Mouse (Mus musculus) embryonic facial prominence, embryonic 14.5 days (tissue): ENCODE results near the gene Riiad1. TPM values are rescaled to one million over a fixed set of nuclear protein-coding genes. Genes with fewer than 3 reads are reported as not detected.

Source experiments
- ATAC-seq: fragments of 200-750 bp; cut with Nextera tagmentation; 2 replicates; pipeline ENCODE4 v1.8.0; 2017; ENCODE audit warnings: low read depth, moderate number of reproducible peaks, moderate TSS enrichment
- DNase-seq: peaks from one replicate; pipeline ENCODE4 v3.0.0-alpha.2; 2015; ENCODE audit warnings: low spot score
- H3K27ac ChIP-seq: fragments of 300-500 bp; sonication (generic); replicated peaks from 2 replicates; pipeline ENCODE4 v1.5.1; 2014; ENCODE audit warnings: low read depth, mild to moderate bottlenecking, low read length, moderate library complexity
- H3K27me3 ChIP-seq: fragments of 300-500 bp; sonication (generic); replicated peaks from 2 replicates; pipeline ENCODE4 v1.6.1; 2014; ENCODE audit warnings: low read length; ENCODE audit not compliant: control insufficient read depth, insufficient read depth
- H3K36me3 ChIP-seq: fragments of 300-500 bp; sonication (generic); 2 replicates; pipeline ENCODE4 v1.6.1; 2014; ENCODE audit warnings: low read length, mixed read lengths; ENCODE audit not compliant: control insufficient read depth, insufficient read depth
- H3K4me1 ChIP-seq: fragments of 300-500 bp; sonication (generic); 2 replicates; pipeline ENCODE4 v1.6.1; 2014; ENCODE audit warnings: antibody characterized with exemption, low read length; ENCODE audit not compliant: control insufficient read depth, insufficient read depth
- H3K4me2 ChIP-seq: fragments of 300-500 bp; sonication (generic); 2 replicates; pipeline ENCODE4 v1.6.1; 2014; ENCODE audit warnings: low read depth, mild to moderate bottlenecking, low read length, moderate library complexity, mixed read lengths
- H3K4me3 ChIP-seq: fragments of 300-500 bp; sonication (generic); 2 replicates; pipeline ENCODE4 v1.5.1; 2014; ENCODE audit warnings: low read depth, mild to moderate bottlenecking, low read length
- H3K9ac ChIP-seq: fragments of 300-500 bp; sonication (generic); 2 replicates; pipeline ENCODE4 v1.6.1; 2014; ENCODE audit warnings: low read depth, mild to moderate bottlenecking, low read length, moderate library complexity, mixed read lengths
- H3K9me3 ChIP-seq: fragments of 300-500 bp; sonication (generic); 2 replicates; pipeline ENCODE4 v1.6.1; 2016; ENCODE audit warnings: low read length; ENCODE audit not compliant: control insufficient read depth
- WGBS: fragments of 180-500 bp; shearing (Covaris S2); extraction: QIAGEN DNeasy Blood & Tissue Kit; methylation state at CpG from one replicate; pipeline ENCODE4 v1.1.7; 2014; 5-methylcytosine and 5-hydroxymethylcytosine counted together
- polyA plus RNA-seq: library from polyadenylated mRNA; unstranded; fragments of >200 nt; fragmentation: Nextera tagmentation; extraction: Ambion mirVana; gene quantifications from 2 replicates; pipeline ENCODE4 v1.2.1, GENCODE M21; 2014

Gene Riiad1
- polyA plus RNA-seq, 1 experiment from 2014 or later = 17.2 TPM

DNA sequence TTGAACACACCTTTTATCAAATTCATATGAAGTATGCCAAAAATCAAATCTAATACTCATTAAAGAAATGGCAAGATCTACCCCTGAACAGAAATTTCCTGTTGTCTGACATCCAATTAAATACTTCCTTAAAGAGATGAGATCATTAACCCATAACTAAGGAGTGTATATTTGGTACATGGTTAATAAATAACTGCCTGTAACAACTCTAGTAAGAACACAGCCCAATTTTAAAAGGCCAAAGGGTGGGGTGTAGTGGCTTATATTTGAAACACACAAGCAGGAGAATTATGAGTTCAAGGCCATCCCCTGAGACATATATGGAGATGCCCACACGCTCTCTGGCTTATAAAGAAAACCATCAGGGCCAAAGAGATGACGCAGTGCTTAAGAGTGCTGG is 30.8 kb downstream of the Riiad1 start:
- Histone ChIP-seq H3K4me1 (no peaks in the 10 kb centered on the region), H3K27ac (no peak overlapping the region), H3K9me3 (no peaks in the 10 kb centered on the region; the same call in 1 of the 2 replicates), H3K4me2 (no peak overlapping the region), H3K4me3 (no peak overlapping the region), H3K9ac (no peak overlapping the region), H3K27me3 (no peaks in the 10 kb centered on the region), H3K36me3 (peaks cover 40% of the 10 kb centered on the region)
- DNase-seq (no peak), ATAC-seq (no peak)
- 85% methylated on average over 2 of the region's 2 CpGs for WGBS

DNA sequence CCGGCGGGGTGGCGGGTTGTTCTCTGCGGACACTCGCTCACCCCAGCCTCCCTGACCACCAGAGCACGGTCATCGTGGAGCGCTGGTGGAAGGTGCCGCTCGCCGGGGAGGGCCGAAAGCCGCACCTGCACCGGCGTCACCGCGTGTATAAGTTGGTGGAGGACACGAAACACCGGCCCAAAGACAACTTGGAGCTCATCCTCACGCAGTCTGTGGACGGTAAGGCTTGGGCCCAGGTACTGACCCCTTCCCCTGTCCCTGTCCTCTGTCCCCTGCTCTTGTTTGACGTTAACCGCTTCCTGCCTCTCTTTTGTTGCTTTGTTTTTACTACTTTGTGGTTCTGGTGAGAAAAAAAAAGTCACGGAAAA is 36.6 kb downstream of the Riiad1 start, which contains the start of gene Oaz3:
Gene Oaz3 (minus strand): TSS at position 319 of the 368 bp plus-strand sequence.
- DNase-seq (no peak), ATAC-seq (peak; percentile 7; the same call in 1 of the 2 replicates)
- Histone ChIP-seq H3K9ac (peak within 1 kb of the TSS; percentile 81), H3K4me1 (0 out of 2 replicates have a peak, but pooled peaks cover 4% of the 10 kb centered on the region), H3K9me3 (no peaks in the 10 kb centered on the region; the same call in 1 of the 2 replicates), H3K4me2 (peak within 1 kb of the TSS; percentile 87), H3K27me3 (no peaks in the 10 kb centered on the region), H3K27ac (peak within 1 kb of the TSS; percentile 50; the same call in 1 of the 2 replicates), H3K4me3 (peak within 1 kb of the TSS; percentile 91), H3K36me3 (peaks cover 34% of the 10 kb centered on the region)
- WGBS = 0% methylated on average over 21 of the region's 24 CpGs

DNA sequence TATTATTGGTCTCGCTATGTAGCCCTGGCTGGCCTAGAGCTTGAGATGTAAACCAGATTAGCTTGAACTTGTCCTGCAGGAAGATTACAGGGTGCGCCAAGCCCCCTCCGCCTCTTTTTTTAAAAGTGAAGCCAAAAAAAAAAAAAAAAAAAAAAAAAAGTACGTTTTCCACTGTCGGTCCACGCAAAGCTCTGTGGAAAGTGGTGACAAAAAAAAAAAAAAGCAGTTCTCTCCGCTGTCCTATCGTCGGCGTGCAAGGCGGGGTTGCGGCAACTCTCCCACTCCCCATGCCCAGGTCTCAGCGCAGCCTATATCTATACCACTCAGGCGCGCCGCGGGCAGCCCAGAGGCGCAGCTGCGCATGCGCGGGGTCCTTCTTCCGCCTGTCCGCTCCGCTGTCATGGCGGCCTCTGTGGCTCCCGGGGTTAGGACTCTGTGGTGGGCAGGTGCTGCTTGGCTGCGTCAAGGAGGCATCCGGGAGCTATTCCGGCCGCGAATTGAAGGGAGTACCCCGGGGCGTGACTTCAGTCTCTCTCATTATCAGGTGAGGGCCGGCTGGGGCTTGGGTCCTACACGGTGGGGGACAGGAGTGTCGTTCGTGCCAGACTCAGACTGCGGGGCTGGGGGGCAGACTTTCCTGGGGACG is 37.1 kb downstream of the Riiad1 start, which contains the start of gene Mrpl9:
Gene Mrpl9 (plus strand): TSS at position 368 of the 646 bp plus-strand sequence.
- peak within 1 kb of the TSS; percentile 91 for H3K4me3 ChIP-seq
- peaks cover 30% of the 10 kb centered on the region for H3K36me3 ChIP-seq
- H3K27ac ChIP-seq = peak within 1 kb of the TSS; percentile 50; the same call in 1 of the 2 replicates
- DNase-seq = peak; percentile 96
- peak within 1 kb of the TSS; percentile 81 for H3K9ac ChIP-seq
- H3K4me1 ChIP-seq = 0 out of 2 replicates have a peak, but pooled peaks cover 4% of the 10 kb centered on the region
- under 1% methylated on average over 37 of the region's 39 CpGs for WGBS
- no peaks in the 10 kb centered on the region for H3K27me3 ChIP-seq
- H3K4me2 ChIP-seq = peak within 1 kb of the TSS; percentile 87
- ATAC-seq = peak; percentile 98
- no peaks in the 10 kb centered on the region; the same call in 1 of the 2 replicates for H3K9me3 ChIP-seq

DNA sequence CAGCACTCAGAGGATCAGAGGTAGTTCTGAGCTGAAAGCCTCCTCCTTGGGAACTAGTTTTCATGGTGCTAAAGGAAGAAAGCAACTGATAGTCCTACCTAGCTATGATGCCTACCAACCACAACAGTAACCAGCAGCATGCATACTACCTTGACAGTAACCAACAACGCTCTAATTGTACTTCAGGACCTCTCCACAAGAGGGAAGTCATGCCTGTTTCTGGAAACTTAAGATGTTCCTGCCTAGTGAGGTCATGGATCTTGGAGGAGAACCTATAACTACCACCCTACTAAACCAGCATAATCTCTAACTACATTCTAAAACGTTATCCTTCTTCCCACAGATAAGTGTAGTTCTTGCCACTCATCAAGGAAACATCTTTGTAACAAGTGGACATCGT is 39.0 kb downstream of the Riiad1 start:
- H3K4me2 ChIP-seq = no peak overlapping the region
- H3K4me3 ChIP-seq = no peak overlapping the region
- DNase-seq (no peak), ATAC-seq (no peak)
- no peaks in the 10 kb centered on the region for H3K9me3 ChIP-seq
- no peaks in the 10 kb centered on the region for H3K27me3 ChIP-seq
- 0 out of 2 replicates have a peak, but pooled peaks cover 4% of the 10 kb centered on the region for H3K4me1 ChIP-seq
- no peak overlapping the region for H3K9ac ChIP-seq
- peaks cover 11% of the 10 kb centered on the region; the same call in 1 of the 2 replicates for H3K36me3 ChIP-seq
- WGBS = 37% methylated on average over 3 of the region's 3 CpGs
- no peak overlapping the region for H3K27ac ChIP-seq

DNA sequence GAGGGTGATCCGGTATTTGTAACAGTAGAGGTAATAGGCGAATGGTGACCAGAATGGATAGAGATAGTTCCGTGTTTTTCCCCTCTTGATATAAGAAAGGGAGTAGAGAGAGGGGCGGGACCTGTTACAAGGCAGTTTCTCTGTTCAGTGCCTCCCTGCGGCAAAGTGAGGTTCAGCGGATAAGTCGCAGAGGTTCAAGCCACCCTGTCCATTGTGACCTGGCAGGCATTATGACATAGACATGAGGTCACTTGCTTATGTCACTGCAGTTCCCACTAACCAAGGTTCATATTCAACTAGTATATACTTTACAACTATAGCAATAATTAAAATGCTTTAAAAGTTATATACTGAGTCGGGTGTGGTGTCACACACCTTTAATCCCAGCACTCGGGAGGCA is 43.7 kb downstream of the Riiad1 start:
- H3K4me2 ChIP-seq = no peak overlapping the region
- H3K9me3 ChIP-seq = no peaks in the 10 kb centered on the region
- no peak for ATAC-seq
- no peak for DNase-seq
- no peaks in the 10 kb centered on the region for H3K36me3 ChIP-seq
- no peaks in the 10 kb centered on the region for H3K4me1 ChIP-seq
- no peak overlapping the region for H3K9ac ChIP-seq
- no peaks in the 10 kb centered on the region for H3K27me3 ChIP-seq
- WGBS = 82% methylated on average over 9 of the region's 9 CpGs
- H3K27ac ChIP-seq = no peak overlapping the region
- H3K4me3 ChIP-seq = no peak overlapping the region

DNA sequence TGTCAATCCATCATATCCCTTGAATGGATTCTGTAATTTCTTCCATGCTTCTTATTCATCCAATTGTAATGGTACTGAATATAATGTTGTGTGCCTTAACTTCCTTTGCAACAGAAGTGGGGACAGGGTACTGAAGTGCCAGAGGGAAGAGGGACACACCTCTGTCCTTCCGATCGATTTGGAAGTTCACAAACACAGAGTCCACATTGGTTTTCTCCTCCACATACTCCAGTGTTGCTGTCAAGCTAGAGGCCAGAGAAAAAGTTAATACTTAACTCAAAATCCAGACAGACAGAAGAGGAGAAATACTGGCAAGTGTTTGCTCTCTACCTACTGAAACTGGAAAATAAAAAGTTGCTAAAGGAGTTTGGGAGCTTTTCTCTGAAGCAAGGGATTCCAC is 45.8 kb downstream of the Riiad1 start:
- no peak overlapping the region for H3K4me2 ChIP-seq
- H3K9ac ChIP-seq = no peak overlapping the region
- no peaks in the 10 kb centered on the region for H3K36me3 ChIP-seq
- no peaks in the 10 kb centered on the region for H3K4me1 ChIP-seq
- 91% methylated on average over 2 of the region's 2 CpGs for WGBS
- H3K4me3 ChIP-seq = no peak overlapping the region
- ATAC-seq (no peak), DNase-seq (no peak)
- no peaks in the 10 kb centered on the region for H3K27me3 ChIP-seq
- no peaks in the 10 kb centered on the region for H3K9me3 ChIP-seq
- no peak overlapping the region for H3K27ac ChIP-seq

DNA sequence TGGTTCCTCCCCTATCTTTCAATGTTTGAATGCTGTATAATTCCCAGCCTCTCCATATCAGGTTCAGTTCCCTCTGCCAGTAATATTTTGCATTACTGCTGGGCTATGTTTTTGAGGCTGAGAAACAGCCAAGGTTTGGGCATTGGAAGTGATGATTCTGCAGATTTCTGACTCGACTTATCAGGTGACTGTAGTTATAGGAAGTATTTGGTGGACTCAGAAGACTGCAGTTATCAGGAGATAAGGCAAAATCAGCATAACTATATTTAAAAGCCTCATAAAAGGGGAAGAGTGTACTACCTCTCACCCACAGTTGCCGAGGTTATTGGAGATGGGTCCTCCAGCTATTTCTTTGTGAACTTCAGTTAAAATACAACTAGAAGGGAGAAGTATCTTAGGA is 49.2 kb downstream of the Riiad1 start:
- H3K9me3 ChIP-seq = no peaks in the 10 kb centered on the region
- H3K9ac ChIP-seq = no peak overlapping the region
- DNase-seq = no peak
- H3K4me2 ChIP-seq = no peak overlapping the region
- no peaks in the 10 kb centered on the region for H3K36me3 ChIP-seq
- H3K4me3 ChIP-seq = no peak overlapping the region
- WGBS = 66% methylated on average over 2 of the region's 2 CpGs
- no peaks in the 10 kb centered on the region for H3K27me3 ChIP-seq
- no peaks in the 10 kb centered on the region for H3K4me1 ChIP-seq
- H3K27ac ChIP-seq = no peak overlapping the region
- ATAC-seq = no peak
